Mouse (Mus musculus): Measurements from ENCODE around the gene Lcn8.

Gene Lcn8

GRCm38 (mm10) chr2:25652902-25653301 is at the start of gene Lcn8:
Gene Lcn8, plus strand, starts transcription at chr2:25653120.
- CTCF ChIA-PET: interaction anchor here (0.8 kb wide), 1 partner anchor 145 kb away, joined by 4 read pairs; no protein-coding TSS in a partner anchor

DNA sequence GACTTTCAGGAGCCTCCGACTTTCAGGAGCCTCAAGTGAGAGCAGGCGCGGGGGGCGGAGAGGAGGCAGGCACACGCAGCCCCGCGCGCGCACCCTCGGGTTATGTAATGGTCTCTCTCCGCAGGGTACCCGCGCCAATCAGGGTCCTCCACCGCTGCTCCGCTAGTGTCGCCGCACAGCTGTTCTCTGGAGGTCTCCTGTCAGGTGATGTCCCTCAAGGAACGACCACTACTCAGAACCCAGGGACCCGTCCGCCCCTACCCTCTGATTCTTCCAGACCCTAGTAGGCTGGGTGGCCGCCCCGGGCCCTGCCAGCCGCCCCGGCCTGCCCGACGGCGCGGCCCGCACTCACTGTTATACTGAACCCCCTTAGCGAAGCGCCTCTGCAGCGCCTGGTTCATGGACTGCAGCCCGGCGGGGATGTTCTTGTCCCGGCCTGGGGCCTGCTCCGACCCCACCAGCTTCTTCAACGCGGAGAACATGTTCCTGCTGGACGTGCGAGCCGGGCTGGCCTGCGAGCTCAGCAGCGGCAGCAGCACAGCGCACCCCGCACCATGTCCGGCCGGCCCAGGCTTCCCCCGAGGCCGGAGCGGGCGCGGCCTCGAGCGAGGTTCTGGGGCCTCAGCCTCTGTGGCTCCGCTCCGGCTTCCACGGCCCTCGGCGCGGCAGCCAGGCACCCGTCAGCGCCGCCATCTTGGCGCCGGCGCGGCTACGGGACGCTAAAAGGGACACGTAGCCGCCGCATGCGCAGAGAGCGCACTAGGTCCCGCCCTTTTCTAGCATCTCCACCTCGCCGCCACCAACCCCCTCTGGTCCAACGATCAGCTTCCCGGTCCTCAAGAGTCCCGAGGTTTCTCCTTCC is 44.9 kb upstream of the Lcn8 start, which contains the start of gene Rabl6:
Rabl6 (minus strand) TSS at position 761 of the 862 bp plus-strand sequence.
- CTCF ChIA-PET: interaction anchor here (1.5 kb wide), 1 partner anchor 16 kb away, joined by 3 read pairs; no protein-coding TSS in a partner anchor

GRCm38 (mm10) chr2:25608671-25609070 is 44.2 kb upstream of the Lcn8 start:
- CTCF ChIA-PET: interaction anchor here (1.5 kb wide), 1 partner anchor 16 kb away, joined by 3 read pairs; no protein-coding TSS in a partner anchor

- CTCF ChIA-PET: no interaction called here
These were observed 36.5 kb upstream of the Lcn8 start for GRCm38 (mm10) chr2:25616398-25616797.

DNA sequence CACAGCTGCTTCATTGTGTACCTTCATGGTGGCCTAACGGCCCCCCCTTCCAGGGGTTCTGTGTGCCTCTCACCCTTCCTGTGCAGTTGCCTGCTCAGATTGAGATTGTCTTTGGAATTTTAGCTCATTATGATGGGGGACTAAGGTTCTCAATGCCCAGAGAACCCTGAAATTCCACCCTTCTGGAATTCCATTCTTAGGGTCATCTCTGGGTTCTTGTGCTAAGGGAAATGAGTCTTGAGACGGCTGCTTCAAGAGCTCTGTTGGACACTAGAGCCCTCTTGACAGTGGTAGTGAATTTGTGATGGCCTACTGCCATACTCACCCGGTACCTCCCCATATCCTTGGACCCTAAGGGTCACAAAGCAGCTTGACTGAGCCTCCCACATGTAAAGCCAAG is 35.3 kb upstream of the Lcn8 start, which contains the start of gene Ccdc183:
Ccdc183 (minus strand) TSS at position 101 of the 400 bp plus-strand sequence.
- CTCF ChIA-PET: no interaction called here

DNA sequence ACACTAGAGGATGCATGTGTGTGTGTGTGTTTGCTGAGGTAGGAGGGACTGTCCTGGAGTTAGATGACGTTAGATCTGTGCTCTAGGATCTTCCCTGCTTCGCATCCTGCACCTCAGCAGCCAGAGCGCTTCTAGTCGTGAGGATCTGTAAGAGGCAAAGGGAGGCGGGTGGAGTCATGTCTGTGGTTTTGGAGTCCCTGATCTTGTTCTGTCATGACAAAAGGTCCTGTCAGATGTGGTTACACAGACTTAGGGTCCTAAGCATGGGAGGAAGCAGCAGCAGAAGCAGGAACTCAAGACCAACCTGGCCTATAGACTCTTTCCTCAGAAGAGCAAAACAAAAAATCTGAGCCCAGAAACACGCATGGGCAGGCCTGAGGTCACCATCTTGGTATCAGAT is 32.5 kb upstream of the Lcn8 start:
- CTCF ChIA-PET: no interaction called here

DNA sequence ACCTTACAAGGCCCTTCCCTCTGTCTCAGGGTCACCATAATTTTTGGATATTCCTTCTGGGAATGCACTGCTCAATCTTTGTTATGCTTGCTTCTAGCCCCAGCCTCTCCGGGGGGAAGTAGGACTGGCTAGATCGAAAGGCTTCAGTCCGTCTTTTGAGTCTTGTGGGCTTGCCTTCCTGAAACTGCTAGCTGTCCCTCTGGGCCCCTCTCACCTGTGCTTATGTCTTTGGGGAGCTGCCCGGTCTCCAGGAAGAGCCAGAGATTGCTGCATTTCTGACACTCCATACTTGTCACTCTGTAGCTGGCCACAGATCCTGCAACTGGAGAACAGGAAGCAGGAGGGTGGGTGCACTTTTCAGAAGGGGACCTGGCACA is 32.1 kb upstream of the Lcn8 start:
- CTCF ChIA-PET: no interaction called here

DNA sequence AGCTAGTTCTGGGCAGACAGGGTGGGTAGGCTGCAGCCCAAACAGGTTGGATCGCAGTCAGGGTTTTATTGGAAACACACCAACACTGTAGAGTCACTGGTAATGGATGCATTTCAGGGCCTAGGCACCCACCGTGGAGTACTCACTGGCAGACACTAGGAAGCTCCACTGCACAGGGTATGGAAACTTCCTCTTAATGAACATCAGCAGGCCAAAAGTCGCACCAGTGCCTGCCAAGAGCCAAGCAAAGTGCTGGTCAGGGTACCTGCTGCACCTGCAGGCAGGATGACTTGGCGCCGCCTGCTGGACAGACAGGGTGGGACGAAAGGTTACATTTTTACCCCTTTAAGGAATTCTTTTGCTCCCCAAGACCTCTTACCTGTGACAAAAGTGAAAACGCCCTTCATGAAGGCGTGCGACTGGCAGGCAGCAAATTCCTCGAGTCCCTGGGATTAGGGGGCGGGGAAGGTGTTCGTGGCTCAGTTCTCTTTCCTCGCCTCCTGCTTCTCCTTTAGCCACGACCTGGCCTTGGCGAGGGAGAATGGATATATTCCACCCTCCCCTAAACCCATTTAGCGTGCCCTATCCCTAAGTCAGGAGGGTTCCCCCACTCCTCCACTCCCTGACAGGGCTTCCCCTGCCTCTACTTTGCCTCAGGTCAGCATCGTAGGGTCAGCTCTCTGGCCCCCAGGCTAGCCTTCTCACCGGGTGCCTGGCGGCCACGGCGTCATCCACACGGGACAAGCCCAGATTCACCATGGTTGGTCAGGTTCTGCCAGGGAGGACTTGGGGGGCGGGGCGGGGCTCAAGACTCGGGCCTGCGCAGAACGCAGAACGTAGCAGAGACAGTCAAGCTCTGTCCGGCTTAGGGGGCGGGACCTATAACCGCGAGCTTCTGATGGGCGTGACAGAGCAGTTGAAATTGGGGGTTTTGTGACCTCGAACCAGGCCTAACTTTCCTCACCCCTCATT is 31.4 kb upstream of the Lcn8 start, which contains the start of gene Tmem141:
Tmem141 (minus strand) TSS at position 777 of the 972 bp plus-strand sequence.
- CTCF ChIA-PET: no interaction called here

DNA sequence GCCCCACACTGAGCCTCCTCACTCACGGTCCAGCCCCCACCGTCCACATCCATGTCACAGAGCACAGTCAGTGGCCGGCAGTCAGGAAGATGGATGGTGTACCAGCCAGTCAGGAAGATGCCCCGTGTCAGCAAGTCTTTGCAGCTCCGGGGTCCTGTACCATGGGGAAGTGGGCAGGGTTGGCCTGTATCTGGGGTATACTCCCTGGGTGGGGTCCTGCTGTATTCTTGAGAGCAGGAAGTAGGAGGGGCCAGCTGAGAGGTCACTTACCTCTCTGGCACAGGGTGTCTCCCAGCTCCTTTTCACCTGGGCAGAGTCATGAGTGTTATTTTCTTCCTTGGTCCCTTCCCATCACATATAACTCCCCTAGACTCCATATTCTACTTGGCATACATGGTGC is 26.9 kb upstream of the Lcn8 start:
- CTCF ChIA-PET: no interaction called here

- CTCF ChIA-PET: interaction anchor here (0.6 kb wide), 1 partner anchor 191 kb away, joined by 3 read pairs; no protein-coding TSS in a partner anchor
These were observed 25.1 kb upstream of the Lcn8 start, which contains the start of gene Fcna for GRCm38 (mm10) chr2:25627811-25628210. Gene Fcna, minus strand, starts transcription at chr2:25628030.

- CTCF ChIA-PET: interaction anchor here (0.7 kb wide), 1 partner anchor 207 kb away, joined by 3 read pairs; no protein-coding TSS in a partner anchor
These were observed 24.2 kb upstream of the Lcn8 start for GRCm38 (mm10) chr2:25628738-25629137.

- CTCF ChIA-PET: no interaction called here
These were observed 19.3 kb upstream of the Lcn8 start for GRCm38 (mm10) chr2:25633616-25634015.

- CTCF ChIA-PET: no interaction called here
These were observed 18.9 kb upstream of the Lcn8 start for GRCm38 (mm10) chr2:25634046-25634445.

DNA sequence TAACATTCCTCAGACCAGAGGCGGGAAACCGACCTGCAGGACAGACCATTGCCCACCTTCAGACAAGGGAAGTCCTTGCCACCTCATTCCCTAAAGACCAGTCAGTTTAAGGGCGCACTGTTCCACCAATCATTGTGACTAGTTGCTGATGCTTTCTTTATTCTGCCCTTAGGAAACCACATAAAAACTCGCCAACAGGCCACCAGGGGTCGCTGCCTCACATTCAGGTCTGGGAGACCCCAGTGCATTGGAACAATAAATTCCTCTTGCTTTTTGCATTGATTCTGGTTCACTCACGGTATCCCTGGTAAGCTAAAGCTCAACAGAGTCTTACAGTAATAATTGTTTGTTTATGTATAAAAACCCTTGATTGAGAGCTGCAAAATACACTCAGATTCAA is 13.0 kb upstream of the Lcn8 start:
- CTCF ChIA-PET: interaction anchor here (0.8 kb wide), 1 partner anchor 42 kb away, joined by 3 read pairs; the partner anchor contains the start of gene Lcn10

DNA sequence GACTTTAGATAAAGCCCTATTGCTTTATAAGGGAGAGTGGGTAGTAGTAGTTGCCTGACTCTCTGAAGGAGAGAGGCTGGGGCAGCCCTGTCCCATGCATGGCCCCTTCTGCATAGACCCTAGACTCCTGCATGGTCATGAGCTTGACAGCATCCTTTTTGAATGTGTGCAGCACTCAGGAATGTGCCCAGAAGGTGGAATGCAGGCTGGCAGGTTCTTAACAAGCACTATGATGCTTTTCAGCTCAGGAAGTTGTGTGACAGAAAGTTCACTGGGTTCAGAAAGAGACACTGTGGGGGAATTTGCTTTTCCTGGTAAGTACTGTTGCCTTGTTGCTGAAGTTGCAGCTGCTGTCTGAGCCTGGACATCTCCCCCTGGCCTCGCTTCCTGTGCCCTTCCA is 1.6 kb downstream of the Lcn8 start:
- CTCF ChIA-PET: no interaction called here

GRCm38 (mm10) chr2:25656691-25657090 is 3.8 kb downstream of the Lcn8 start:
- CTCF ChIA-PET: no interaction called here

DNA sequence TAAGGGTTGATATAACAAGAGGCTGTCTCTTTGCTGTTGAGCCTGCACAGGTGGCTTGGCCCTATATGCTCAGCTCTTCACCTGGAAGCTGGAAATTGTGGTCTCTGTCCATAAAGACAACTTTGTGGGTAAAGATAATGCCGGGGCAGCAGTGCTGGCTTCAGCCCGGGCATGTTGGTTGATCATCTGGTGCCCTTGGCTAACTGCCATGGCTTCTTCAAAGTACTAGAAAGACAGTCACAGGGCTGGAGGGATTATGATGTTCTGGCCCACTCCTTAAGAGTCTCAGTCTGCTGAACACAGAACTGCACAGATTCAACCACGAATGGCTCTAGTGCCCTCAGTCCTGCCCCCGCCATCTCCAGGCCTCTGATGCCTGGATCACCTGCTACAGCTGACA is 4.3 kb downstream of the Lcn8 start:
- CTCF ChIA-PET: no interaction called here

- CTCF ChIA-PET: no interaction called here
These were observed 4.7 kb downstream of the Lcn8 start, which contains the start of gene Lcn5 for GRCm38 (mm10) chr2:25657652-25658051. Gene Lcn5, plus strand, starts transcription at chr2:25657952.

DNA sequence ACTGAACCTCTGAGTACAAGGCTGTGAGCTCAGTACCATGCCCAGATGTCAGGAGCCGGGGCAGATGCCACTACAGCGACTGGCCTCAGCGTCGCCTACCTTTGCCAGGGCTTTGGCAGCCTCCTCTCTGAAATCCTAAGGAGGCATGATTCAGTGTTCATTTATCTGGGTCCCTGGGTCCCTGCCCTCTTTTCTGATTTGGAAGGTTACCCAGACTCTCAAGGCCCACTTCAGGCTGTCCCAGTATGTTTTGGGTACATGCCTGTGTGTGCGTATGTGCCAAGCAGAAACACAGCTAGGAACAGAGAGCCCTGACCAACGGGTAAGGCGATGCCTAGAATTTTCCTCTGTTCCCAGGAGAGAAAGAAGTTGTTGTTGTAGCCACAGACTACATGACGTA is 7.4 kb downstream of the Lcn8 start:
- CTCF ChIA-PET: interaction anchor here (0.6 kb wide), 1 partner anchor 423 kb away, joined by 3 read pairs; no protein-coding TSS in a partner anchor

- CTCF ChIA-PET: no interaction called here
These were observed 8.5 kb downstream of the Lcn8 start for GRCm38 (mm10) chr2:25661245-25661970.

DNA sequence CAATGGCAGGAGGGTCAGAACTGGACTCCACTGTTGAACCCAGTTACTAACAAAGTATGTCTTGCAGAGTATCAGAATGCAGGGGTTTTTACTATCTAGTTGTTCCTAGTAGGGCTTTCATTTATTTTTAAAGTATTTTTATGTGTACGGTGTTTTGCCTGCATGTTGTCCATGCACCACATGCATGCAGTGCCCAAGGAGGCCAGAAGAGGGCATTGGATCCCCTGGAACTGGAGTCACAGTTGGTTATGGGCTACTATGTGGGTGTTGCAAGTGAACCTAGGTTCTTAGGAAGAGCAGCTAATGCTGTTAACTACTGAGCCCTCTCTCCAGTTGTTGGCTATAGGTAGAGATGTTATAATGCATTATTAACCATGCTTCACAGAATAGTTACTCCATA is 10.6 kb downstream of the Lcn8 start:
- CTCF ChIA-PET: no interaction called here
